Mouse (Mus musculus) gastrocnemius, adult 18-20 months (tissue): ENCODE data around the gene Fam186a. TPM values are rescaled to one million over a fixed set of nuclear protein-coding genes. Genes with fewer than 3 reads are reported as not detected.

Source experiments
- DNase-seq: peaks from one replicate; pipeline ENCODE4 v3.0.0; 2021; ENCODE audit warnings: low spot score
- total RNA-seq, 2 experiments: library from RNA; stranded (reverse); gene quantifications; 2 replicates each; pipeline ENCODE4 v1.2.3; 2021

Gene Fam186a
- total RNA-seq, 2 experiments from 2014 or later = 0.12 to 0.16 TPM

DNA sequence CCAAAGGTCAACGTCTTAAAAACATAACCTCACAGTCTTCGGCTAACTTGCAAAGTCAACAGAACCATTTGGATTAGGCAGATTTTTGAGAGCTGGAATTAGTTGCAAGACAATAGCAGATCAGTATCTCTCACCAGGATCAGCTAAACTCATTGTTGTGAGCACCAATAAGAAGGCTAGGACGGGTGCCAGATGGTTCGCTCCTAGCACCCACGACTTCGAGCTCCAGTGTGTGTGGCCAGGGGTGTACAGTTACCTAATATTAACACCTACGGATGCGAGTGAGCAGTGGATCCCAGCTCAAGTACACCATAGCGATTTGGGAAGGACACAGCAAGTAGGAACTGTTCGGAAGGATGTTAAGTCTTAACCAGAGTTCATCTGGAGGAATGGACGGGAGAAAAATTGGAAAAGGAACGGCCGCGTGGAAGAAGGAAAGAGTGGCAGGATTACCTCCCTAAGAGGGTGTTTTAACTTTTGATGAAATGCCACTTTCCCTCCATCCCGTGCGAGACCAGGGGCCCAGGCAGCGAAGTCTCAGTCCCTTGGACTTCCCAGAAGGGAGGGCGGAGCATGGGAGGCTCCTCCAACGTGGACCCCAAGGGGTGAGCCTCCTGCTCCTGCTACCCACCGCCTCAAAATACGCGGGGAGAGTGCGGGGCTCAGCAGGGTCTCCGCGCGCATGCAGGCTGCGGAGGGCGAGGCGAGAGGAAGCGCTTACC, 92.1 kb downstream of the Fam186a start:
- DNase-seq = no peak

DNA sequence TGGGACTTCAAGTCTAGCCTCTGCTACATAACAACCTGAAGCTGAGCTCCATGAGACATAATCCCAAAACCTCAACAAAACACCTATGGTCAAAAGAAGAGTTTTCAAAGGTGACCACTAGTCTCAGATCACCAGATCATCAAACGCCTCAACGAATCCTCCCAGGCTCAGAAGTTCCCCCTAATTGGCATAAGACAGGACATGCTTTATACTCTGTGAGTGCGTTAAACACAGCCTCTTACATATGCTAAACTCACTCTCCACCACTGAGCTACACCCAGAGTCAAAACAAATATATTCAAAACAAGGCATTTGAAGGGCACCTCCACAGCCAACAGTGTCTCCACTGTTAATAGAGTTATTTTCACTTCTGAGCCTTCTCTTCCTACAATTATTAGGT, 94.3 kb downstream of the Fam186a start:
- no peak for DNase-seq

Other genes starting within 250 kb of the Fam186a start
- gene Gpd1, start 249.5 kb downstream of the Fam186a start, total RNA-seq = 100 to 1,000 TPM; 366 to 449 TPM
- gene Cox14, start 241.4 kb downstream of the Fam186a start, total RNA-seq = 100 to 1,000 TPM; 139 to 156 TPM
- 1 to 10 TPM; 2.9 to 6.2 TPM for gene Cers5, start 194.2 kb downstream of the Fam186a start, total RNA-seq
- 10 to 100 TPM in 1 of 2 experiments, 1 to 10 TPM in 1; 5.6 to 11.2 TPM for gene Lima1, start 91.6 kb downstream of the Fam186a start, total RNA-seq
- 10 to 100 TPM; 39.4 to 47.4 TPM for gene Larp4, start 3.0 kb upstream of the Fam186a start, total RNA-seq
- 1 to 10 TPM; 5.3 to 5.7 TPM for gene Dip2b, start 71.6 kb upstream of the Fam186a start, total RNA-seq